Mouse (Mus musculus): Measurements from ENCODE around the gene Raf1. TPM values are rescaled to one million over a fixed set of nuclear protein-coding genes. Genes with fewer than 3 reads are reported as not detected.

The Raf1 gene
- polyA plus RNA-seq (2016; fragmentation: Nextera tagmentation; extraction: Ambion mirVana), result 114 and 123 TPM in 2 replicates

DNA sequence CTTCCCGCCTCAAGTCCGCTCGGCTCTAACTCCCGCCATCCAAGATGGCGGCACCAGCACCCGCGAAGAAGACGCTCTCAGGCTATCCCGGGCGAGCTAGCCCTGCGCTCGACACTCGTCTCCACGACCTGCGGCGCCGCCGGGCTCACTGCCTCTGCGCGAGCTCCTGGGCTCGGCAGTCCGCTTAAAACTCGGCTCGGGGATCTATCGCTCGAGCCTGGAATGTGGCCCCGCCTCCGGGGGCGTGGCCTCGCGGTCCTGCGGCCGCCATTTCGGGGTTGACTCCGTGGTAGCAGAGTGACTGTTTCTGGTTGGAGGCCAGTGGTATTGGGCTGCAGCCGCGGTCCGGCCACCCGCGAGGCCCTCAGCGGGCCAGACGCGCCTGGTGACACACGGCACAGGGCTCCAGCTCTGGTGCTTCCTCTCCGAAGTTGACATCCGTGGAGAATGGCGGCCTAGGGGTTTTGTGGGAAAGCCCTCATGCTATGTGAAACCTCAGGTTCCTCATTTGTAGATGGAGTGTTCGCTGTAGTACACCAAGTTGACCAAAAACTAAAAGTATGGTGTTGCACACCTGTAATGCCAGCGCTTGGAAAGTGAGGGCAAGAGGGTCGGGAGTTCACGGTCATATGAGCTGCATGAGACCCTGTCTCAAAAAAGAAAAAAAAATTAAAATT is at the start of gene Raf1:
Gene Raf1 (minus strand): TSS at position 184 of the 677 bp plus-strand sequence.
- H3K27ac ChIP-seq (replicated peaks), result peak within 1 kb of the TSS; percentile 100
- WGBS, result under 1% methylated on average over 51 of the region's 51 CpGs
- peaks cover 21% of the 10 kb centered on the region for H3K4me1 ChIP-seq
- H3K9me3 ChIP-seq (replicated peaks), result no peaks in the 10 kb centered on the region
- DNase-seq (ENCODE audit: low spot score), result peak; percentile 97
- peaks cover 2% of the 10 kb centered on the region; the same call in 1 of the 2 replicates for H3K36me3 ChIP-seq
- peak within 1 kb of the TSS; percentile 100 for H3K4me3 ChIP-seq
- H3K27me3 ChIP-seq (ENCODE audit: low read depth, poor library complexity, severe bottlenecking), result no peaks in the 10 kb centered on the region

- Histone ChIP-seq H3K4me3 (no peak overlapping the region), H3K4me1 (peaks cover 14% of the 10 kb centered on the region), H3K36me3 (no peaks in the 10 kb centered on the region), H3K27me3 (ENCODE audit: low read depth, poor library complexity, severe bottlenecking) (no peaks in the 10 kb centered on the region), H3K27ac (replicated peaks) (no peak overlapping the region), H3K9me3 (replicated peaks) (peaks cover 1% of the 10 kb centered on the region; the same call in 1 of the 2 replicates)
- no peak for DNase-seq (ENCODE audit: low spot score)
- 89% methylated on average over 5 of the region's 5 CpGs for WGBS
Observed at GRCm38 (mm10) chr6:115722246-115722645, 45.8 kb upstream of the Raf1 start.

DNA sequence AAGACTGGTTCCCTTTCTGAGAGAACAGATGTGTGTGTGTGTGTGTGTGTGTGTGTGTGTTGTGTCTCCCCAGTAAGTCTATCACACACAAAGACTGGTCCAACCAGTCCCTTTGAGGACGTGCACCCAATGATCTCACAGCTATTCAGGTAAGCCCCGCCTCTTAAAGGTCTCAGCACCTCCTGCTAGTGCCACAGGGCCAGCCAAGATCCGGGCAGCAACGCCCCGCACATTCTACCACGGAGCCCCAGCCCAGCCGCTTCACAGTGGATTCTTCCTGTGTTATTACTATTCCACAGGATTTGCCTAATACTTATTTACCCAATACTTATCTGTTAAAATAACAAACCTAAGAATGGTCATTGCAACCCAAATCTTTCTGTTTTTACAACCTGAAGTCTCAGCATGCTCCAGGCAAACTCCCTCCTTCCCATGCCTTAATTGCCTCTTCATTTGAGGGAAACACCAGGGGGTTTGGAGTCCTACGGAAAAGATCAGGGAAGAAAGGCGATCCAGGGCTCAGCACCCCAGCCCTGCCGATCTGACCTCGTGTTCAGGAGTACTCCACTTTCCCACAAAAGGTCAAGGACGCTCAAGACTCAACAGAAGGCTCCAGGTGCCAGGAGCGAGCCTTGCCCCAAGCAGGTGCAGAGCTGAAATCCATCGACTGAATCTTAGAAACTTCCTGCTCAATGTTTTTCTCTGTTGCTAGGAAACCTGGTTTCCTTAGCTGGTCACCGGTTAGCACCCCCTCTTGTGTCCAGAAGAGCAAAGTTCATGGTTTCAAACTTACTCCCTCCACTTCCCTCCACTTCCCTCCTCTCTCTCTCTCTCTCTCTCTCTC is 41.5 kb upstream of the Raf1 start:
- DNase-seq (ENCODE audit: low spot score), result peak; percentile 63
- under 1% methylated on average over 15 of the region's 15 CpGs for WGBS
- H3K27ac ChIP-seq (replicated peaks), result peak overlapping the region; percentile 75
- H3K36me3 ChIP-seq, result no peaks in the 10 kb centered on the region
- H3K4me1 ChIP-seq, result peaks cover 22% of the 10 kb centered on the region
- 0 out of 2 replicates have a peak, but pooled peaks cover 4% of the 10 kb centered on the region for H3K27me3 ChIP-seq (ENCODE audit: low read depth, poor library complexity, severe bottlenecking)
- peak overlapping the region; percentile 48 for H3K4me3 ChIP-seq
- H3K9me3 ChIP-seq (replicated peaks), result no peaks in the 10 kb centered on the region

- Histone ChIP-seq H3K4me1 (peaks cover 22% of the 10 kb centered on the region), H3K4me3 (peak overlapping the region; percentile 48), H3K36me3 (no peaks in the 10 kb centered on the region), H3K27me3 (ENCODE audit: low read depth, poor library complexity, severe bottlenecking) (0 out of 2 replicates have a peak, but pooled peaks cover 4% of the 10 kb centered on the region), H3K9me3 (replicated peaks) (no peaks in the 10 kb centered on the region), H3K27ac (replicated peaks) (peak overlapping the region; percentile 75)
- WGBS, result 20% methylated on average over 8 of the region's 8 CpGs
- DNase-seq (ENCODE audit: low spot score), result peak; percentile 18
Observed at GRCm38 (mm10) chr6:115717101-115717652, 40.7 kb upstream of the Raf1 start.

GRCm38 (mm10) chr6:115711261-115711660 is 34.8 kb upstream of the Raf1 start:
- no peak overlapping the region for H3K27ac ChIP-seq (replicated peaks)
- H3K36me3 ChIP-seq, result no peaks in the 10 kb centered on the region
- no peaks in the 10 kb centered on the region for H3K4me1 ChIP-seq
- no peaks in the 10 kb centered on the region for H3K9me3 ChIP-seq (replicated peaks)
- H3K27me3 ChIP-seq (ENCODE audit: low read depth, poor library complexity, severe bottlenecking), result no peaks in the 10 kb centered on the region
- no peak for DNase-seq (ENCODE audit: low spot score)
- 77% methylated on average over 3 of the region's 3 CpGs for WGBS
- H3K4me3 ChIP-seq, result no peak overlapping the region

GRCm38 (mm10) chr6:115702901-115703300 is 26.5 kb upstream of the Raf1 start:
- DNase-seq (ENCODE audit: low spot score), result no peak
- 87% methylated on average over 5 of the region's 5 CpGs for WGBS
- peaks cover 3% of the 10 kb centered on the region for H3K4me1 ChIP-seq
- H3K9me3 ChIP-seq (replicated peaks), result no peaks in the 10 kb centered on the region
- H3K36me3 ChIP-seq, result no peaks in the 10 kb centered on the region
- H3K27me3 ChIP-seq (ENCODE audit: low read depth, poor library complexity, severe bottlenecking), result no peaks in the 10 kb centered on the region
- no peak overlapping the region for H3K4me3 ChIP-seq
- H3K27ac ChIP-seq (replicated peaks), result no peak overlapping the region

DNA sequence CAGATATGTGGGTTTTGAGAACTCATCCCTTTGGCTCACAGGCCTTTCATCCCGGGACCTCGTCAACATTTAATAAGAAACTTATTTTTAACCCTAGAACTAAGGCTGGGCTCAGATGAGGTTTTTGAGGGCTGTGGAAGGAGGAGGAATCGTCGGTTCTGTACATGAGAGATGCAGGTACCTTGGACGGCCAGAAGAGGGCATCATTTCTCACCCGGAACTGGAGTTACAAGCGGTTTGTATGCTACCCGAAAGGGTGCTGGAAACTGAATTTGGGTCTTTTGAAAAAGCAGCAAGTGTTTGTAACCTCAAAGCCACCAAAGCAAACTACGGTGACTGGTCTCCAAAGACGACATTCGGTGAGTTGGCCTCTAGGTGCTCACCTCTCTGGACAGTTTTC is 24.9 kb upstream of the Raf1 start:
- no peak overlapping the region for H3K4me3 ChIP-seq
- H3K27me3 ChIP-seq (ENCODE audit: low read depth, poor library complexity, severe bottlenecking), result no peaks in the 10 kb centered on the region
- no peaks in the 10 kb centered on the region for H3K9me3 ChIP-seq (replicated peaks)
- WGBS, result 52% methylated on average over 11 of the region's 11 CpGs
- H3K27ac ChIP-seq (replicated peaks), result no peak overlapping the region
- H3K36me3 ChIP-seq, result no peaks in the 10 kb centered on the region
- DNase-seq (ENCODE audit: low spot score), result no peak
- H3K4me1 ChIP-seq, result peaks cover 7% of the 10 kb centered on the region

DNA sequence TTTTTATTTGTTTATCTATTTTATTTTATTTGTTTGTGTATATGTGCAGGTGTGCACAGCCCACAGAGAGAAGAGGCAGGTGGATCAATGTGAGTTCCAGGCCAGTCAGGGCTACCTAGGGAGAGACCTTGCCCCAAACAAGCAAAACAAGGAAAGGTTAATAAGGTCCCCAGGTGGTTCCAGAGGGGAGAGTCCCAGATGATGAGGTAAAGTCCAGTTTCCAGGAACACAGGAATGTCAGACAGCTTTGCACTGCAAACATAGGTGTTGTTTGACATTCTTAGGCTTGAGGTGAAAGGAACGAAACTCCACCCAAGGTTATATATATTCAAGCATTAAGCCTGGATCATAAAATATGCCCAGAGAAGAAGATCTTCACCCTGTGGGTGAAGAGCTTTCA is 24.3 kb upstream of the Raf1 start:
- 96% methylated on average over 1 of the region's 1 CpGs for WGBS
- Histone ChIP-seq H3K36me3 (no peaks in the 10 kb centered on the region), H3K27me3 (ENCODE audit: low read depth, poor library complexity, severe bottlenecking) (no peaks in the 10 kb centered on the region), H3K27ac (replicated peaks) (no peak overlapping the region), H3K4me3 (no peak overlapping the region), H3K4me1 (peaks cover 7% of the 10 kb centered on the region), H3K9me3 (replicated peaks) (no peaks in the 10 kb centered on the region)
- no peak for DNase-seq (ENCODE audit: low spot score)

DNA sequence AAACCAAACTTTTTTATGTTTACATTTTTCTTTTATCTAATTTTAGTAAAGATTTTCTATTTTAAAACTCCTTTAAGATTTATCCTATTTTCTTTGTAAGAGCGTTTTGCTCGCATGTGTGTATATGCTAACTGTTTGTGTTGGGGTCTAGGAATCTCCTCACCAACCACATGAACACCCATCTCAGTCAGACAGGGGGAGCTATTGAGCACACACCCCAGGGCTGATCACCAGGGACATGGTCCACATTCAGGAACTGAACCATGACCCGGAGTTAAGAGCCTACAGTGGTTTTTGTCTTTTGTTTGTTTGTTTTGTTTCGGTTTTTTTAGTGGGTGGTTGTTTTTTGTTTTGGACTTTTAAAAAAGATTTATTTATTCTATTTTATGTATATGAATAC is 22.3 kb upstream of the Raf1 start:
- peaks cover 7% of the 10 kb centered on the region for H3K4me1 ChIP-seq
- WGBS, result 86% methylated on average over 4 of the region's 4 CpGs

GRCm38 (mm10) chr6:115697739-115698558 is 21.5 kb upstream of the Raf1 start:
- H3K36me3 ChIP-seq, result no peaks in the 10 kb centered on the region
- H3K4me3 ChIP-seq, result no peak overlapping the region
- no peaks in the 10 kb centered on the region for H3K27me3 ChIP-seq (ENCODE audit: low read depth, poor library complexity, severe bottlenecking)
- DNase-seq (ENCODE audit: low spot score), result peak; percentile 44
- 65% methylated on average over 17 of the region's 17 CpGs for WGBS
- H3K27ac ChIP-seq (replicated peaks), result no peak overlapping the region
- H3K9me3 ChIP-seq (replicated peaks), result no peaks in the 10 kb centered on the region
- peaks cover 7% of the 10 kb centered on the region for H3K4me1 ChIP-seq

More for the DNA sequence above, 22.3 kb upstream of the Raf1 start:
- Histone ChIP-seq H3K36me3 (no peaks in the 10 kb centered on the region), H3K4me3 (no peak overlapping the region), H3K27me3 (ENCODE audit: low read depth, poor library complexity, severe bottlenecking) (no peaks in the 10 kb centered on the region), H3K27ac (replicated peaks) (no peak overlapping the region), H3K9me3 (replicated peaks) (no peaks in the 10 kb centered on the region)
- DNase-seq (ENCODE audit: low spot score), result no peak

GRCm38 (mm10) chr6:115696707-115697215 is 20.3 kb upstream of the Raf1 start:
- no peaks in the 10 kb centered on the region for H3K36me3 ChIP-seq
- H3K9me3 ChIP-seq (replicated peaks), result no peaks in the 10 kb centered on the region
- DNase-seq (ENCODE audit: low spot score), result no peak
- H3K27ac ChIP-seq (replicated peaks), result no peak overlapping the region
- H3K27me3 ChIP-seq (ENCODE audit: low read depth, poor library complexity, severe bottlenecking), result no peaks in the 10 kb centered on the region
- 89% methylated on average over 7 of the region's 7 CpGs for WGBS
- H3K4me1 ChIP-seq, result peaks cover 7% of the 10 kb centered on the region
- H3K4me3 ChIP-seq, result no peak overlapping the region

- Histone ChIP-seq H3K9me3 (replicated peaks) (no peaks in the 10 kb centered on the region), H3K27me3 (ENCODE audit: low read depth, poor library complexity, severe bottlenecking) (no peaks in the 10 kb centered on the region), H3K36me3 (no peaks in the 10 kb centered on the region), H3K4me1 (peaks cover 7% of the 10 kb centered on the region), H3K27ac (replicated peaks) (no peak overlapping the region), H3K4me3 (no peak overlapping the region)
- DNase-seq (ENCODE audit: low spot score), result no peak
- WGBS, result 61% methylated on average over 7 of the region's 7 CpGs
Observed at GRCm38 (mm10) chr6:115695124-115695523, 18.7 kb upstream of the Raf1 start.
